Mouse (Mus musculus) midbrain, postnatal 0 days (tissue): ENCODE measurements around the gene Entpd2. TPM values are rescaled to one million over a fixed set of nuclear protein-coding genes. Genes with fewer than 3 reads are reported as not detected.

Source experiments
- ATAC-seq: fragments of 200-750 bp; cut with Nextera tagmentation; 2 replicates; pipeline ENCODE4 v1.8.0; 2017; ENCODE audit warnings: moderate number of reproducible peaks, mild to moderate bottlenecking, moderate TSS enrichment, moderate library complexity; ENCODE audit not compliant: low FRiP score
- DNase-seq: peaks from one replicate; pipeline ENCODE4 v3.0.0-alpha.2; 2015; ENCODE audit warnings: low spot score
- H3K27ac ChIP-seq: fragments of 300-500 bp; sonication (generic); 2 replicates; pipeline ENCODE4 v1.5.1; 2014; ENCODE audit warnings: low read depth, mild to moderate bottlenecking, low read length, mixed read lengths
- H3K27me3 ChIP-seq: fragments of 300-500 bp; sonication (generic); 2 replicates; pipeline ENCODE4 v1.6.1; 2014; ENCODE audit warnings: low read length, control low read depth, mixed read lengths; ENCODE audit not compliant: insufficient read depth
- H3K36me3 ChIP-seq: fragments of 300-500 bp; sonication (generic); 2 replicates; pipeline ENCODE4 v1.6.1; 2014; ENCODE audit warnings: low read length, control low read depth, mixed read lengths; ENCODE audit not compliant: insufficient read depth
- H3K4me1 ChIP-seq: fragments of 300-500 bp; sonication (generic); 2 replicates; pipeline ENCODE4 v1.6.1; 2014; ENCODE audit warnings: mild to moderate bottlenecking, control low read depth, antibody characterized with exemption, low read length, mixed read lengths; ENCODE audit not compliant: insufficient read depth
- H3K4me2 ChIP-seq: fragments of 300-500 bp; sonication (generic); 2 replicates; pipeline ENCODE4 v1.6.1; 2014; ENCODE audit warnings: low read depth, mild to moderate bottlenecking, low read length, mixed read lengths; ENCODE audit not compliant: poor library complexity, severe bottlenecking
- H3K4me3 ChIP-seq: fragments of 300-500 bp; sonication (generic); 2 replicates; pipeline ENCODE4 v1.5.1; 2014; ENCODE audit warnings: low read depth, mild to moderate bottlenecking, low read length, moderate library complexity
- H3K9ac ChIP-seq: fragments of 300-500 bp; sonication (generic); replicated peaks from 2 replicates; pipeline ENCODE4 v1.6.1; 2014; ENCODE audit warnings: mild to moderate bottlenecking, low read length, moderate library complexity, mixed read lengths; ENCODE audit not compliant: poor library complexity, severe bottlenecking
- H3K9me3 ChIP-seq: fragments of 300-500 bp; sonication (generic); 2 replicates; pipeline ENCODE4 v1.6.1; 2016; ENCODE audit warnings: low read length, control low read depth
- CTCF ChIP-seq: IDR thresholded peaks from 2 replicates; pipeline ENCODE4 v1.5.1; 2016; ENCODE audit warnings: antibody characterized with exemption, mild to moderate bottlenecking
- WGBS: fragments of 180-500 bp; shearing (Covaris S2); extraction: QIAGEN DNeasy Blood & Tissue Kit; methylation state at CpG from one replicate; pipeline ENCODE4 v1.1.7; 2014; 5-methylcytosine and 5-hydroxymethylcytosine counted together
- polyA plus RNA-seq: library from polyadenylated mRNA; unstranded; fragments of >200 nt; fragmentation: Nextera tagmentation; extraction: Ambion mirVana; gene quantifications from 2 replicates; pipeline ENCODE4 v1.2.1, GENCODE M21; 2015
- total RNA-seq: library from RNA; depleted of rRNA; stranded (reverse); fragments of >200 nt; gene quantifications from 2 replicates; pipeline ENCODE4 v1.2.3, GENCODE M21; 2014

Gene Entpd2
- total and polyA plus RNA-seq, 2 experiments from 2014 or later, result 4.4 to 10.6 TPM

GRCm38 (mm10) chr2:25373431-25373830, 22.2 kb upstream of the Entpd2 start:
- no peak for TF ChIP-seq CTCF
- Histone ChIP-seq H3K36me3 (no peaks in the 10 kb centered on the region), H3K4me3 (peak overlapping the region; percentile 59), H3K9ac (no peak overlapping the region), H3K27me3 (no peaks in the 10 kb centered on the region; the same call in 1 of the 2 replicates), H3K4me2 (peak overlapping the region; percentile 88; the same call in 1 of the 2 replicates), H3K4me1 (0 out of 2 replicates have a peak, but pooled peaks cover 5% of the 10 kb centered on the region), H3K9me3 (no peaks in the 10 kb centered on the region), H3K27ac (no peak overlapping the region)
- ATAC-seq (no peak), DNase-seq (peak; percentile 58)
- WGBS, result 6% methylated on average over 2 of the region's 2 CpGs

GRCm38 (mm10) chr2:25376589-25376988, 19.1 kb upstream of the Entpd2 start:
- H3K27ac ChIP-seq, result no peak overlapping the region
- H3K36me3 ChIP-seq, result no peaks in the 10 kb centered on the region
- TF ChIP-seq CTCF, result peak; percentile 86
- DNase-seq (peak; percentile 79), ATAC-seq (peak; percentile 20; the same call in 1 of the 2 replicates)
- no peak overlapping the region for H3K4me3 ChIP-seq
- no peak overlapping the region for H3K4me2 ChIP-seq
- 0 out of 2 replicates have a peak, but pooled peaks cover 5% of the 10 kb centered on the region for H3K4me1 ChIP-seq
- no peak overlapping the region for H3K9ac ChIP-seq
- H3K9me3 ChIP-seq, result no peaks in the 10 kb centered on the region
- no peaks in the 10 kb centered on the region; the same call in 1 of the 2 replicates for H3K27me3 ChIP-seq
- 68% methylated on average over 4 of the region's 4 CpGs for WGBS

- no peak for TF ChIP-seq CTCF
- Histone ChIP-seq H3K4me3 (no peak overlapping the region), H3K4me1 (no peaks in the 10 kb centered on the region), H3K4me2 (no peak overlapping the region), H3K9ac (no peak overlapping the region), H3K27me3 (no peaks in the 10 kb centered on the region), H3K9me3 (no peaks in the 10 kb centered on the region), H3K27ac (no peak overlapping the region), H3K36me3 (no peaks in the 10 kb centered on the region)
- WGBS, result 78% methylated on average over 5 of the region's 5 CpGs
- DNase-seq (no peak), ATAC-seq (no peak)
These were observed 11.2 kb upstream of the Entpd2 start for GRCm38 (mm10) chr2:25384492-25384891.

- WGBS, result 76% methylated on average over 5 of the region's 5 CpGs
- H3K27ac ChIP-seq, result no peak overlapping the region
These were observed 4.4 kb upstream of the Entpd2 start for GRCm38 (mm10) chr2:25391266-25391665.

GRCm38 (mm10) chr2:25394281-25395221, 1.1 kb upstream of the Entpd2 start:
- H3K4me1 ChIP-seq, result 0 out of 2 replicates have a peak, but pooled peaks cover 8% of the 10 kb centered on the region
- no peak overlapping the region for H3K4me3 ChIP-seq
- H3K9ac ChIP-seq, result no peak overlapping the region
- no peak for TF ChIP-seq CTCF
- H3K4me2 ChIP-seq, result no peak overlapping the region
- 15% methylated on average over 3 of the region's 3 CpGs for WGBS
- H3K27ac ChIP-seq, result peak overlapping the region; percentile 38; the same call in 1 of the 2 replicates
- no peaks in the 10 kb centered on the region for H3K36me3 ChIP-seq
- H3K27me3 ChIP-seq, result peaks cover 40% of the 10 kb centered on the region
- H3K9me3 ChIP-seq, result no peaks in the 10 kb centered on the region
- ATAC-seq, result peak; percentile 74
- peak; percentile 86 for DNase-seq

More at GRCm38 (mm10) chr2:25391266-25391665, 4.4 kb upstream of the Entpd2 start:
- Histone ChIP-seq H3K36me3 (no peaks in the 10 kb centered on the region), H3K4me2 (no peak overlapping the region), H3K4me1 (0 out of 2 replicates have a peak, but pooled peaks cover 3% of the 10 kb centered on the region), H3K9ac (no peak overlapping the region), H3K4me3 (no peak overlapping the region), H3K9me3 (no peaks in the 10 kb centered on the region), H3K27me3 (peaks cover 12% of the 10 kb centered on the region)
- DNase-seq (no peak), ATAC-seq (no peak)
- TF ChIP-seq CTCF, result no peak

- Histone ChIP-seq H3K27me3 (peaks cover 40% of the 10 kb centered on the region), H3K36me3 (no peaks in the 10 kb centered on the region), H3K27ac (no peak overlapping the region), H3K9ac (no peak overlapping the region), H3K4me3 (peak overlapping the region; percentile 34), H3K4me1 (peaks cover 13% of the 10 kb centered on the region; the same call in 1 of the 2 replicates), H3K9me3 (no peaks in the 10 kb centered on the region), H3K4me2 (peak overlapping the region; percentile 62)
- 27% methylated on average over 3 of the region's 3 CpGs for WGBS
- no peak for TF ChIP-seq CTCF
- ATAC-seq, result no peak
- DNase-seq, result peak; percentile 36
These were observed 916 bp downstream of the Entpd2 start for GRCm38 (mm10) chr2:25396597-25396983.
